Mouse (Mus musculus) liver, embryonic 14.5 days (tissue): ENCODE results near the gene Tshb.

Experiments used
- CTCF ChIP-seq: IDR thresholded peaks from 2 replicates; pipeline ENCODE4 v1.5.1; 2016; ENCODE audit warnings: antibody characterized with exemption, low read depth, control low read depth
- EP300 ChIP-seq: IDR thresholded peaks from 2 replicates; pipeline ENCODE4 v1.6.1; 2016; ENCODE audit warnings: antibody characterized with exemption, low read depth

- TF ChIP-seq EP300 (no peak), CTCF (no peak)
These were observed 39.3 kb downstream of the Tshb start for GRCm38 (mm10) chr3:102743202-102743601.
